Mouse (Mus musculus): ENCODE data around the gene Gm13283.

GRCm38 (mm10) chr4:88749926-88750325, 10.0 kb upstream of the Gm13283 start:
- TF ChIP-seq MAFK (IDR thresholded peaks at IDR 0.05; ENCODE audit: insufficient read depth, low read depth, low read length): no peak
- no peak for TF ChIP-seq HCFC1 (IDR thresholded peaks at IDR 0.05; ENCODE audit: borderline replicate concordance, insufficient read depth, low read length)
